Mouse (Mus musculus): ENCODE measurements around the gene Dock10.

DNA sequence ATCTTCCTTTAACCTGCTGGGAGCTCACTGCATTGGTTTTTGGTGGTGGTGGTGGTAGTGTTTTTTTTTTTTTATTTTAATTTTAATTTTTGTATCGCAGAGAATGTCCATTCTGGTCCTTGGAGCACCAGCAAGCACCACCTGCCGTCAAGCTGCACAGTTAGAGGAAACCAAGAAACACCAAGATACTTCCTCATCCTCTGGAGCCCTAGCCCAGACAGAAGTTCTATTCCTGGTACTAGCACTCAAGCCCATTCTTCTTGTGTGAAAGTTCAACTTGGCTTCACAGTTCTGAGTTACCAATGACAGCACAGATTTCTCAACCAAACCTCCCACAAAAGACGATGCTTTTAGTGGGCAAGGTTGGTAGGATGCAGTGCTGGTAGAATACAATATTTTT, 86.6 kb downstream of the Dock10 start:
- no peak for TF ChIP-seq CTCF (IDR thresholded peaks at IDR 0.05; ENCODE audit: borderline replicate concordance, control insufficient read depth, extremely low read depth, insufficient read depth, low read length, poor library complexity)
- TF ChIP-seq POLR2A (IDR thresholded peaks at IDR 0.05; ENCODE audit: control insufficient read depth, extremely low read depth, insufficient read depth, low read length, poor library complexity): no peak
